Mouse (Mus musculus) CD8-positive naive resting alpha-beta T cell, adult 2 months (primary cell): ENCODE data around the gene Cd84.

Source experiments
- DNase-seq, 2 experiments: peaks; one replicate each; pipeline ENCODE4 v3.0.0; 2022; ENCODE audit warnings: low read depth in 2 of 2, low spot score in 2 of 2

Cd84 gene

GRCm38 (mm10) chr1:171915638-171916458 is 76.4 kb downstream of the Cd84 start:
- no peak for DNase-seq

- DNase-seq, result peak in 1 of 2 experiments; percentile 23
Observed at GRCm38 (mm10) chr1:171917305-171918039, 78.0 kb downstream of the Cd84 start, which contains the start of gene Slamf6. TSS of gene Slamf6 (plus strand) at chr1:171917515.

- DNase-seq, result no peak
Observed at GRCm38 (mm10) chr1:171918136-171918920, 78.8 kb downstream of the Cd84 start.

GRCm38 (mm10) chr1:171919193-171919592 is 79.7 kb downstream of the Cd84 start:
- peak in 1 of 2 experiments; percentile 46 for DNase-seq

- no peak for DNase-seq
Observed at GRCm38 (mm10) chr1:171919901-171920510, 80.5 kb downstream of the Cd84 start.

GRCm38 (mm10) chr1:171920989-171921621 is 81.6 kb downstream of the Cd84 start:
- peak; percentile 48 to 49 for DNase-seq

GRCm38 (mm10) chr1:171921641-171922040 is 82.1 kb downstream of the Cd84 start:
- peak in 1 of 2 experiments; percentile 28 for DNase-seq

GRCm38 (mm10) chr1:171922844-171923243 is 83.3 kb downstream of the Cd84 start:
- DNase-seq, result no peak

- DNase-seq, result no peak
Observed at GRCm38 (mm10) chr1:171924900-171925299, 85.4 kb downstream of the Cd84 start.

GRCm38 (mm10) chr1:171933851-171934250 is 94.4 kb downstream of the Cd84 start:
- DNase-seq, result no peak

GRCm38 (mm10) chr1:171938952-171939948 is 99.8 kb downstream of the Cd84 start:
- DNase-seq, result peak in 1 of 2 experiments; percentile 28
